Mouse (Mus musculus): ENCODE data around the gene Tbc1d24.

The Tbc1d24 gene

GRCm38 (mm10) chr17:24171738-24172137 is 33.6 kb downstream of the Tbc1d24 start:
- ChIA-PET CTCF (interaction anchor here in 3 of 4 experiments (0.6 to 1.3 kb wide), 7 partner anchors 14 to 255 kb away, joined by 3 to 8 read pairs (median 3); partner anchors contain the start of genes Eci1 (in 2 of the 3) and Ccnf (in 1 of the 3)), POLR2A (interaction anchor here (0.6 to 14.6 kb wide), 27 partner anchors 8 to 1595 kb away, joined by 3 to 228 read pairs (median 5); partner anchors contain the start of genes Ccnf (in 2 of the 4), Tedc2 (in 2 of the 4), Amdhd2 (in 1 of the 4) and Eci1 (in 1 of the 4))

- CTCF ChIA-PET, result interaction anchor here in 1 of 4 experiments (1.0 to 1.3 kb wide), 3 partner anchors 15 to 256 kb away, joined by 3 to 4 read pairs (median 3); partner anchors contain the start of gene Eci1
Observed at GRCm38 (mm10) chr17:24170729-24171128, 34.6 kb downstream of the Tbc1d24 start.

GRCm38 (mm10) chr17:24170125-24170524 is 35.2 kb downstream of the Tbc1d24 start:
- ChIA-PET CTCF (interaction anchor here in 1 of 4 experiments (0.9 kb wide), 1 partner anchor 51 kb away, joined by 3 read pairs; the partner anchor contains the start of gene Tedc2), POLR2A (interaction anchor here in 3 of 4 experiments (0.6 to 14.6 kb wide), 45 partner anchors 8 to 597 kb away, joined by 3 to 228 read pairs (median 5); partner anchors contain the start of genes Abca3 (in 2 of the 3), Ccnf (in 2 of the 3), Ntn3 (in 2 of the 3) and Tedc2 (in 2 of the 3))

More at GRCm38 (mm10) chr17:24170729-24171128, 34.6 kb downstream of the Tbc1d24 start:
- POLR2A ChIA-PET, result interaction anchor here in 2 of 4 experiments (1.0 to 14.6 kb wide), 22 partner anchors 9 to 379 kb away, joined by 3 to 228 read pairs (median 5); partner anchors contain the start of genes Ccnf (in 2 of the 2), Tedc2 (in 2 of the 2), Ntn3 (in 1 of the 2) and Pdpk1 (in 1 of the 2)

GRCm38 (mm10) chr17:24169317-24170065 is 35.9 kb downstream of the Tbc1d24 start, which contains the start of gene Atp6v0c:
Gene Atp6v0c, minus strand, starts transcription at chr17:24169702.
- POLR2A ChIA-PET, result interaction anchor here in 3 of 4 experiments (0.6 to 14.6 kb wide), 56 partner anchors 8 to 597 kb away, joined by 3 to 228 read pairs (median 5); partner anchors contain the start of genes Abca3 (in 2 of the 3), Ccnf (in 2 of the 3), Ntn3 (in 2 of the 3) and Pdpk1 (in 2 of the 3)
- CTCF ChIA-PET, result interaction anchor here in 1 of 4 experiments (0.6 to 0.9 kb wide), 2 partner anchors 36 to 51 kb away, joined by 3 read pairs; partner anchors contain the start of gene Tedc2

DNA sequence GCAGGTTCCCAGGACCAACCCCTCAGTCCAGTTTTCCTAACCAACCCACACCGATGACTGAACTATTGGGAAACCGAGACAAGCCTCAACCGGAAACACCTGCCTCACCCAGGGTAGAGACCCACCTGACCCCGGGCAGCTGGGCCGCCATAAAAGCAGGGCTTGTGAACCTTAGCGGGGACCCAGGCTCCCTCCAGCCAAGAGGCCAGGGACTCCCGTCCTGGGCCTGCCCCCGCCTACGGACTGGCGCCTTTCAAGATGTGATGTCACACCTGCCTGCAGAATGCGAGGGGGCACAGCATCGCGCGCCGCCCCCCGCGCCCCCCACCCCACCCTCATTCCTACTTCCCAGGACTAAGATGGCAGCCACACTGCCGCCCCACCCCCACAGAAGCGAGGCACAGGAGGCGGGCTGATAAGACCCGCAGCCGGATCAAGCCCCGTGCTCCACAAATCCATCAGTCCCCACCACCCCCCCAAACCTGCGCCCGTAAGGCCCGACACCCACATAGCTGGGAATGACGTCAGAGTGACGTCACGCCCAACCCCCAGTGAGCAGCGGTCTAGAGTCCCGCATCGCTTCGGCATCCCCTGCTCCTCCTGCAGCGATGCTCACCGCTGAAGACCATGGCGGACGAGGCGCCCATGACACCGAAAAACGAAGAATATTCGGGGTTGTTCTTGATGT is 36.6 kb downstream of the Tbc1d24 start:
- ChIA-PET POLR2A (interaction anchor here in 3 of 4 experiments (0.5 to 14.6 kb wide), 60 partner anchors 7 to 501 kb away, joined by 3 to 228 read pairs (median 5); partner anchors contain the start of genes Abca3 (in 2 of the 3), Ccnf (in 2 of the 3), Ntn3 (in 2 of the 3) and Pdpk1 (in 2 of the 3)), CTCF (interaction anchor here in 2 of 4 experiments (0.6 kb wide), 2 partner anchors 25 to 35 kb away, joined by 3 to 4 read pairs; no protein-coding TSS in a partner anchor)

DNA sequence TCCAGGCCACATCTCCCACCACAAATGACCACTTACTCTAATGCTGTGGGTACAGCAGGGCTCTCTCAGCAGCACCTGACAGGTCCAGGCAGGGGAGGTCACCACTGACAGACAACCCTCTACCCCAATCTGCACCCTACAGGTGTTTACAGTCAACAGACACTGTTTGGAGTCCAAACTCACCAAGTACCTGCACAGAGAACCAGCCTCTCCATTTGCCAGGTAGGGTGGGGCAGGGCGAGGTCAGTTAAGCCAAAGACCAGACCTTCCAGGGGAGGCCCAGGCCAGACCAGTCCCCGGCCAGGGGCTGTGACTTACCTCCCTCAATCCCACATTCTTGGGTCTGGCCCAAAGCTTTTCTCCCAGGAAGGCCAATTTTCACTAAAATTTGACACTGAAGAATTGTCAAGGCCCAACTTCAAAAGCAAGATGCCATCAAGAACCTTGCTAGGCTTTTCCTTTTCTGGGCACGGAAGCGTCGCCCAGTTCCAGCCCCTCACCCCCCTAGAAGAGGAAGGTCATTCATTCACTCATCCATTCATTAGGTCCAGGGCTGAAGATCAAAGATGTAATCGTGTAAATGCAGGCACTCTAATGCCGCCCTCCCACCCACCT is 37.4 kb downstream of the Tbc1d24 start:
- ChIA-PET POLR2A (interaction anchor here in 3 of 4 experiments (0.5 to 14.6 kb wide), 41 partner anchors 7 to 297 kb away, joined by 3 to 228 read pairs (median 6); partner anchors contain the start of genes Ccnf (in 2 of the 3), Ntn3 (in 2 of the 3), Pdpk1 (in 2 of the 3) and Tbc1d24 (in 2 of the 3)), CTCF (interaction anchor here in 1 of 4 experiments (0.6 kb wide), 1 partner anchor 26 kb away, joined by 4 read pairs; no protein-coding TSS in a partner anchor)

GRCm38 (mm10) chr17:24167120-24167519 is 38.2 kb downstream of the Tbc1d24 start:
- ChIA-PET CTCF (interaction anchor here in 1 of 4 experiments (0.5 kb wide), 1 partner anchor 82 kb away, joined by 3 read pairs; no protein-coding TSS in a partner anchor), POLR2A (interaction anchor here in 3 of 4 experiments (0.6 to 14.6 kb wide), 18 partner anchors 9 to 361 kb away, joined by 3 to 228 read pairs (median 8); partner anchors contain the start of genes Ccnf (in 2 of the 3), Pdpk1 (in 2 of the 3), Tbc1d24 (in 2 of the 3) and Ntn3 (in 1 of the 3))

DNA sequence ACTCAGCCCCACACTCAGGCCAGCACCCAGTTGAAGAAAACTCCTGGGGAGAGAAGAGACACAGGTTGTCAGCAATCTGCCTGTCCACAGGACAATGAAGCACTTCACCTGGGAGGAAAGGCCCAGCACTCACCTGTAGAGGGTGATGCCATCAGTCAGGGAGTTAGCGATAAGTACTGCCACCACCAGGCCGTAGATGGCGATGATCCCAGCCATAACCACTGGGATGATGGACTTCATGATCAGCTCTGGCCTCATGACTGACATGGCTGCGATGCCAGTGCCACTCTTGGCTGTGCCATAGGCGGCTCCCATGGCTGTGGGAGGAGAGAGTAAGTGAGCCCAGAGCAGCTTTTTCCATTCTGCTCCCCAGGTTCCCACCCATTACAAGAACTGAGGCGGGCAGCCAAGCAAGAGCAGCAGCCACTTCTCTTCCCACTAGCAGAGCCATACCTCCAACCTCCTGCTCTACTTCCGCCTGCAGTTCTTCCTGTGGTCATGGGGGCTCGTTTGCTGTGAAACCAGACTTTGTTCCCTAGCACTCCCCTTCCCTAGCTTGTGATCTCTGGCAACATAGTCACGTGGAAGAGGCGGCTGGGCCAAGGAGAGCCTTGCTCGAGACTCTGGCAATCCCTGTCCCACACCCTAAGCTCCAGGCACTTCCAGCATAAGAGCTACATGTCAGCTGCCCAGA is 40.6 kb downstream of the Tbc1d24 start:
- CTCF ChIA-PET, result interaction anchor here in 3 of 4 experiments (0.5 to 2.2 kb wide), 6 partner anchors 8 to 195 kb away, joined by 3 to 6 read pairs (median 3); no protein-coding TSS in a partner anchor
- POLR2A ChIA-PET, result interaction anchor here (0.8 to 14.6 kb wide), 40 partner anchors 8 to 363 kb away, joined by 3 to 228 read pairs (median 4); partner anchors contain the start of genes Ccnf (in 2 of the 4), Pdpk1 (in 2 of the 4), Tbc1d24 (in 2 of the 4) and Abca3 (in 1 of the 4)

- POLR2A ChIA-PET, result interaction anchor here (0.6 to 14.6 kb wide), 79 partner anchors 9 to 364 kb away, joined by 3 to 228 read pairs (median 4); partner anchors contain the start of genes Tedc2 (in 4 of the 4), Ccnf (in 3 of the 4), Ntn3 (in 3 of the 4) and Pdpk1 (in 3 of the 4)
- CTCF ChIA-PET, result interaction anchor here (0.5 to 2.8 kb wide), 6 partner anchors 10 to 364 kb away, joined by 3 to 14 read pairs (median 6); partner anchors contain the start of genes Prss32 (in 1 of the 4) and Prss41 (in 1 of the 4)
Observed at GRCm38 (mm10) chr17:24163176-24163962, 42.0 kb downstream of the Tbc1d24 start, which contains the start of gene Amdhd2. Gene Amdhd2, minus strand, starts transcription at chr17:24163766.

DNA sequence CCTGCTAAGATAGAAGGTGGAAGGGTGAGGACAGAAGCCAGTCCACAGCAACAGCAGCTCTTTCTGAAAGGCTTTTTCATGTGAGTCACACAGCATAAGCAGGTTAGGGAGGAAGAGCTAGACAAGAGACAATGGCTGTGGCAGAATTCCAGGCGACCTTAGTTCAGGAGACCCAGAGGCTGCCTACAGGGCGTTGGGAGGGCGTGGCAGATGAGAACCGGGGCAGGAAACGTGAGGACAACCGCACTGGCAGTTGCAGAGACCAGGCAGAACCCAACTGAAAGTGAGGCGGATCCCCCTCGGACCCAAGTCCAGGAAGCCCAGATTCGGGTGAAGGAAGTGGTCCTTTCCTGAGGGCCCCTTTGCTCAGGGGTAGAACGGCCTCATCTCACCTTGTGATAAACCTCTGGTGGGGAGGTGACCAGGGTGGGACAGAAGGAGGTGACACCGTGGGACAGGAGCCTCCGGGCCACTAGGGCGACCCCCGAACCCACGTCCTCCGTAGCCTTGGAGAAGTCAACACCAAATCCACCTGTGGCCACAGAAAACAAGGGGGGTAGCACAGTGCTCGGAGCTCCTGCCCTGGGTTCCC is 42.7 kb downstream of the Tbc1d24 start:
- ChIA-PET CTCF (interaction anchor here in 2 of 4 experiments (0.6 to 2.8 kb wide), 4 partner anchors 10 to 147 kb away, joined by 4 to 14 read pairs (median 6); no protein-coding TSS in a partner anchor), POLR2A (interaction anchor here (0.6 to 14.6 kb wide), 64 partner anchors 7 to 365 kb away, joined by 3 to 228 read pairs (median 4); partner anchors contain the start of genes Ccnf (in 3 of the 4), Pdpk1 (in 3 of the 4), Tbc1d24 (in 2 of the 4) and Tedc2 (in 2 of the 4))

DNA sequence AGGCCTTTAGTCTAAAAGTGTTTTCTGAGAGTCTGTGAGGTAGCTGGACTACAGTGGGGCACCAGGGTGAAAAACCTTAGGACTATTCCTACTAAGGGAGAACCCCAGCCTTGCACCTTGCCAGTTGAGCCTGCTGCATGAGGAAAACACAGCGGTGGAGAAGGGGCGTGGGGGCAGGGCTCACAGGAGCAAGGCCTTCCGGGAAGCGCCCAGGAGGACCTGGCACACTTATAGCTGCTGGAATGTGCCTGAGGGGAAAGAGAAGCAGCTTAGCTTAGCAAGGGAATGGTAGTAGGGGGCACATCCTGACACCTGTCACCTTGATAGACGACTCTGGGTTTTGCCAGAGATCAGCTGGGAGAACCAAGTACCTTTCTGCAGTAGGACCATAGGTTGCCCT is 43.9 kb downstream of the Tbc1d24 start:
- POLR2A ChIA-PET, result interaction anchor here in 3 of 4 experiments (0.7 to 14.6 kb wide), 21 partner anchors 8 to 366 kb away, joined by 3 to 228 read pairs (median 5); partner anchors contain the start of genes Atp6v0c (in 3 of the 3), Pdpk1 (in 2 of the 3), Tbc1d24 (in 2 of the 3) and Tedc2 (in 2 of the 3)

GRCm38 (mm10) chr17:24157526-24157925 is 47.8 kb downstream of the Tbc1d24 start:
- POLR2A ChIA-PET, result interaction anchor here in 3 of 4 experiments (0.8 to 2.1 kb wide), 3 partner anchors 11 to 257 kb away, joined by 4 to 5 read pairs (median 4); partner anchors contain the start of genes Rnps1 (in 1 of the 3) and Tedc2 (in 1 of the 3)
- CTCF ChIA-PET, result no interaction called here

More for the DNA sequence above, 43.9 kb downstream of the Tbc1d24 start:
- CTCF ChIA-PET, result interaction anchor here in 3 of 4 experiments (0.6 to 2.8 kb wide), 4 partner anchors 9 to 319 kb away, joined by 3 to 14 read pairs (median 4); no protein-coding TSS in a partner anchor

GRCm38 (mm10) chr17:24157121-24157520 is 48.2 kb downstream of the Tbc1d24 start:
- ChIA-PET CTCF (no interaction called here), POLR2A (interaction anchor here in 3 of 4 experiments (0.5 to 2.1 kb wide), 5 partner anchors 11 to 257 kb away, joined by 3 to 5 read pairs (median 4); partner anchors contain the start of genes Rnps1 (in 1 of the 3) and Tedc2 (in 1 of the 3))

- ChIA-PET CTCF (no interaction called here), POLR2A (interaction anchor here in 2 of 4 experiments (0.8 to 7.4 kb wide), 6 partner anchors 8 to 123 kb away, joined by 3 to 160 read pairs (median 5); partner anchors contain the start of genes Amdhd2 (in 2 of the 2), Atp6v0c (in 2 of the 2), Ccnf (in 1 of the 2) and Tedc2 (in 1 of the 2))
Observed at GRCm38 (mm10) chr17:24156394-24156793, 49.0 kb downstream of the Tbc1d24 start.
